Mouse (Mus musculus): ENCODE data around the gene Ndufa11.

DNA sequence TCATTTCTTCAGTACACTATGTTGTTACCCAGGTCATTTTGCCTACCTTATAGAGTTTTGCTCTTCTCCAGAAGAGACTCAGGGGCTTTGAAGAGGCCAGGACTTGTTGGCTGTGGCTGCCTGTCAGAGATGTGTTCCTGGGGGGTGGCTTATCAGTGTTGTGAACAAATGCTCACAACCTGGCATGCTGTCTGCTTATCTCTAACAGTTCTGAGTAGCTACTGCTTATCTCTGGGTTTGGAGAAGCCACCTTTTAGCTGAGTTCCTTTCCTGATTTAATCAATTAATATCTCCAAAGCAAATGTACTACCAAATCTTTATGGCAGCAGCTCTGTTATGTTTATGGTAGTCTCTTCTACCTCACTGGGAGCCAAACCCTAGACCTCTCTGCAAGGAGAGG lies 29.5 kb upstream of the Ndufa11 start:
- TF ChIP-seq POLR2A (IDR thresholded peaks at IDR 0.05; ENCODE audit: control insufficient read depth, low read depth, low read length) (no peak), CTCF (IDR thresholded peaks at IDR 0.05; ENCODE audit: control insufficient read depth, insufficient read depth, insufficient replicate concordance, low read depth, low read length) (no peak)

All from testis, adult 2 months (tissue).